Mouse (Mus musculus): ENCODE results near the gene Pstk. TPM values are rescaled to one million over a fixed set of nuclear protein-coding genes. Genes with fewer than 3 reads are reported as not detected.

Pstk gene
- polyA plus RNA-seq, 1 experiment from 2014 or later, result 89.1 TPM

- WGBS, result 86% methylated on average over 2 of the region's 2 CpGs
- Histone ChIP-seq H3K9me3 (no peaks in the 10 kb centered on the region), H3K36me3 (peaks cover 33% of the 10 kb centered on the region), H3K4me1 (no peaks in the 10 kb centered on the region), H3K27me3 (no peaks in the 10 kb centered on the region), H3K27ac (no peak overlapping the region), H3K9ac (no peak overlapping the region), H3K4me3 (no peak overlapping the region), H3K4me2 (no peak overlapping the region)
- no peak for ATAC-seq (ENCODE audit: insufficient number of reproducible peaks, insufficient read depth, low FRiP score, low TSS enrichment, low read depth)
These were observed 54.0 kb downstream of the Pstk start for GRCm38 (mm10) chr7:131424912-131425311.

- no peak overlapping the region for H3K27ac ChIP-seq
- no peak overlapping the region for H3K4me3 ChIP-seq
- WGBS, result 89% methylated on average over 5 of the region's 5 CpGs
- ATAC-seq (ENCODE audit: insufficient number of reproducible peaks, insufficient read depth, low FRiP score, low TSS enrichment, low read depth), result no peak
- no peaks in the 10 kb centered on the region for H3K27me3 ChIP-seq
- H3K36me3 ChIP-seq, result peaks cover 48% of the 10 kb centered on the region
- no peaks in the 10 kb centered on the region for H3K4me1 ChIP-seq
- no peaks in the 10 kb centered on the region for H3K9me3 ChIP-seq
- H3K4me2 ChIP-seq, result no peak overlapping the region
- no peak overlapping the region for H3K9ac ChIP-seq
These were observed 56.4 kb downstream of the Pstk start for GRCm38 (mm10) chr7:131427331-131427730.

GRCm38 (mm10) chr7:131432244-131432643 lies 61.3 kb downstream of the Pstk start:
- H3K9me3 ChIP-seq, result no peaks in the 10 kb centered on the region
- H3K36me3 ChIP-seq, result peaks cover 36% of the 10 kb centered on the region
- no peak overlapping the region for H3K4me2 ChIP-seq
- H3K27ac ChIP-seq, result no peak overlapping the region
- no peaks in the 10 kb centered on the region for H3K4me1 ChIP-seq
- no peak overlapping the region for H3K9ac ChIP-seq
- no peaks in the 10 kb centered on the region for H3K27me3 ChIP-seq
- WGBS, result 20% methylated on average over 1 of the region's 1 CpGs
- no peak for ATAC-seq (ENCODE audit: insufficient number of reproducible peaks, insufficient read depth, low FRiP score, low TSS enrichment, low read depth)
- no peak overlapping the region for H3K4me3 ChIP-seq

GRCm38 (mm10) chr7:131434276-131434675 lies 63.3 kb downstream of the Pstk start:
- Histone ChIP-seq H3K27me3 (no peaks in the 10 kb centered on the region), H3K4me2 (no peak overlapping the region), H3K9ac (no peak overlapping the region), H3K4me1 (no peaks in the 10 kb centered on the region), H3K4me3 (no peak overlapping the region), H3K27ac (no peak overlapping the region), H3K36me3 (peaks cover 25% of the 10 kb centered on the region), H3K9me3 (no peaks in the 10 kb centered on the region)
- WGBS, result 88% methylated on average over 1 of the region's 1 CpGs
- ATAC-seq (ENCODE audit: insufficient number of reproducible peaks, insufficient read depth, low FRiP score, low TSS enrichment, low read depth), result no peak

GRCm38 (mm10) chr7:131437051-131437450 lies 66.1 kb downstream of the Pstk start:
- Histone ChIP-seq H3K27me3 (no peaks in the 10 kb centered on the region), H3K27ac (no peak overlapping the region), H3K4me2 (no peak overlapping the region), H3K9ac (no peak overlapping the region), H3K4me1 (no peaks in the 10 kb centered on the region), H3K36me3 (peaks cover 17% of the 10 kb centered on the region), H3K9me3 (no peaks in the 10 kb centered on the region), H3K4me3 (no peak overlapping the region)
- WGBS, result 46% methylated on average over 3 of the region's 3 CpGs
- ATAC-seq (ENCODE audit: insufficient number of reproducible peaks, insufficient read depth, low FRiP score, low TSS enrichment, low read depth), result no peak

Other genes starting within 250 kb of the Pstk start
- not detected in 2 replicates for gene 4933402N03Rik, start 224.8 kb upstream of the Pstk start, polyA plus RNA-seq (2015; fragmentation: Nextera tagmentation; extraction: Ambion mirVana)
- gene 5430419D17Rik, start 196.7 kb upstream of the Pstk start, polyA plus RNA-seq (2015; fragmentation: Nextera tagmentation; extraction: Ambion mirVana), result not detected in 2 replicates
- not detected in 2 replicates for gene Cuzd1, start 48.8 kb upstream of the Pstk start, polyA plus RNA-seq (2015; fragmentation: Nextera tagmentation; extraction: Ambion mirVana)
- gene Fam24b, start 41.6 kb upstream of the Pstk start, polyA plus RNA-seq (2015; fragmentation: Nextera tagmentation; extraction: Ambion mirVana), result not detected in 2 replicates
- gene Fam24a, start 37.3 kb upstream of the Pstk start, polyA plus RNA-seq (2015; fragmentation: Nextera tagmentation; extraction: Ambion mirVana), result not detected in 2 replicates
- 21.7 and 22.5 TPM in 2 replicates for gene 2310057M21Rik, start 8.4 kb upstream of the Pstk start, polyA plus RNA-seq (2015; fragmentation: Nextera tagmentation; extraction: Ambion mirVana)
- 14.3 and 15.6 TPM in 2 replicates for gene Ikzf5, start 39.4 kb downstream of the Pstk start, polyA plus RNA-seq (2015; fragmentation: Nextera tagmentation; extraction: Ambion mirVana)
- gene Acadsb, start 39.5 kb downstream of the Pstk start, polyA plus RNA-seq (2015; fragmentation: Nextera tagmentation; extraction: Ambion mirVana), result 105 and 141 TPM in 2 replicates
- gene Hmx3, start 171.7 kb downstream of the Pstk start, polyA plus RNA-seq (2015; fragmentation: Nextera tagmentation; extraction: Ambion mirVana), result not detected in 2 replicates
- gene Hmx2, start 177.6 kb downstream of the Pstk start, polyA plus RNA-seq (2015; fragmentation: Nextera tagmentation; extraction: Ambion mirVana), result 0.08 TPM in 1 of 2 replicates, not detected in the other
- gene Bub3, start 189.1 kb downstream of the Pstk start, polyA plus RNA-seq (2015; fragmentation: Nextera tagmentation; extraction: Ambion mirVana), result 232 and 237 TPM in 2 replicates